Mouse (Mus musculus): ENCODE results near the gene Eng.

DNA sequence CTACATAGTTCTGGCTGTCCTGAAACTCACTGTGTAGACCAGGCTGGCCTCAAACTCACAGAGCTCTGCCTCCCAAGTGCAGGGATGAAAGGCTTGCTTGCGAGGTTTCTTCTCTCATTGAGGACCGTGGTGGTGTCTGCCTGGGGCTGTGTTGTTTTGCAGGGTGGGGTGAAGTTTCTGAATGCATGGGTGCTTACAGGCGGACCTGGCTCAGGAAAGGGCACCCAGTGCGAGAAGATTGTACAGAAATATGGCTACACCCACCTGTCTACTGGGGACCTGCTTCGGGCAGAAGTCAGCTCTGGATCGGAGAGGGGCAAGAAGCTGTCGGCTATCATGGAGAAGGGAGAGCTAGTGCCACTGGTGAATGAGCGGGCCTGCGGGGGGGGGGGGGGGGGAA, 16.4 kb upstream of the Eng start:
- no peak for TF ChIP-seq NRF1 (IDR thresholded peaks at IDR 0.05; ENCODE audit: low read depth, low read length)
- no peak for TF ChIP-seq CTCF (conservative IDR thresholded peaks at IDR 0.05 in 1 of 2, IDR thresholded peaks at IDR 0.05 in 1 of 2; ENCODE audit: low read depth in 2 of 2, low read length in 2 of 2)
- no peak for TF ChIP-seq ZNF384 (IDR thresholded peaks at IDR 0.05; ENCODE audit: low read depth, low read length)
- no peak for TF ChIP-seq ZKSCAN1 (IDR thresholded peaks at IDR 0.05; ENCODE audit: borderline replicate concordance, low read depth, low read length)
- no peak for TF ChIP-seq USF2 (conservative IDR thresholded peaks at IDR 0.05; ENCODE audit: low read depth, low read length)
- no peak for TF ChIP-seq TBP (conservative IDR thresholded peaks at IDR 0.05; ENCODE audit: low read depth, low read length)
- no peak for TF ChIP-seq KAT2A (IDR thresholded peaks at IDR 0.05; ENCODE audit: insufficient replicate concordance, low read length)
- TF ChIP-seq PAX5 (IDR thresholded peaks at IDR 0.05; ENCODE audit: low read length): no peak
- no peak for TF ChIP-seq MAFK (IDR thresholded peaks at IDR 0.05; ENCODE audit: insufficient replicate concordance, low read length)
- TF ChIP-seq GABPA (IDR thresholded peaks at IDR 0.05; ENCODE audit: insufficient replicate concordance, low read depth, low read length): no peak
- TF ChIP-seq ELF1 (IDR thresholded peaks at IDR 0.05; ENCODE audit: low read depth, low read length): no peak
- no peak for TF ChIP-seq ZC3H11A (IDR thresholded peaks at IDR 0.05; ENCODE audit: low read depth, low read length)
